Mouse (Mus musculus) embryonic fibroblast, embryonic 13.5 days (primary cell): ENCODE data around the gene Birc2. TPM values are rescaled to one million over a fixed set of nuclear protein-coding genes. Genes with fewer than 3 reads are reported as not detected.

Source experiments
- H3K27ac ChIP-seq: 2 replicates; pipeline ENCODE4 v1.5.1; 2012; ENCODE audit warnings: low read length, control low read depth, inconsistent platforms; ENCODE audit not compliant: insufficient read depth
- H3K4me1 ChIP-seq: 2 replicates; pipeline ENCODE4 v1.6.1; 2011; ENCODE audit warnings: low read length; ENCODE audit not compliant: control insufficient read depth, insufficient read depth
- H3K4me3 ChIP-seq: 2 replicates; pipeline ENCODE4 v1.5.1; 2011; ENCODE audit warnings: mild to moderate bottlenecking, control low read depth, low read length; ENCODE audit not compliant: insufficient read depth
- CTCF ChIP-seq: IDR thresholded peaks from 2 replicates; pipeline ENCODE4 v1.5.1; 2011; ENCODE audit warnings: mild to moderate bottlenecking, control low read depth, low read length, moderate library complexity, borderline replicate concordance; ENCODE audit not compliant: insufficient read depth
- POLR2A ChIP-seq: IDR thresholded peaks from 2 replicates; pipeline ENCODE4 v1.6.1; 2011; ENCODE audit warnings: low read depth, mild to moderate bottlenecking, control low read depth, low read length, moderate library complexity
- polyA plus RNA-seq: library from polyadenylated mRNA; stranded (reverse); fragments of >200 nt; gene quantifications from 2 replicates; pipeline ENCODE4 v1.2.4, GENCODE M21; 2011; ENCODE audit warnings: low read depth; ENCODE audit not compliant: missing spikeins, insufficient read length

The Birc2 gene
- polyA plus RNA-seq, 1 experiment, result 25.4 TPM

DNA sequence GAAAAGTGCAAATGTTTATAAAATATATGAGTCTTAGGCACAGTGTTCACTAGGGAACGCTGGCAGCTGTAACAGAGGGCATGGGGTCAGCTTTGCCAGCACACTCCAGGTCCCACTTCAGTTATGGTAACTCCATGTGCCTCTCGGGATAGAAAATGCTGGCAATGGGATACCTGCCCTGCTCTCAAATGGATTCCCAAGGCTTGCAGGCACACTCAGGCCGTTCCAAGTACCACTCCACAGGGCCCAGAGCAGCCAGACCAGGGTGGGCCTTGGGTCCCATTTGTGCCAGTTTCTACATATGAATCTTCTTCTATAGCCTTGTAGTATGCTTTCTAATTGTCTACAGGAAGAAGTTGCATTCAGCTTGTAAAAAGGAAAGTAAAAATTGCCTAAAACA is 51.5 kb downstream of the Birc2 start:
- H3K4me3 ChIP-seq, result no peak overlapping the region
- TF ChIP-seq CTCF (no peak), POLR2A (no peak)
- H3K27ac ChIP-seq, result no peak overlapping the region
- no peaks in the 10 kb centered on the region for H3K4me1 ChIP-seq

DNA sequence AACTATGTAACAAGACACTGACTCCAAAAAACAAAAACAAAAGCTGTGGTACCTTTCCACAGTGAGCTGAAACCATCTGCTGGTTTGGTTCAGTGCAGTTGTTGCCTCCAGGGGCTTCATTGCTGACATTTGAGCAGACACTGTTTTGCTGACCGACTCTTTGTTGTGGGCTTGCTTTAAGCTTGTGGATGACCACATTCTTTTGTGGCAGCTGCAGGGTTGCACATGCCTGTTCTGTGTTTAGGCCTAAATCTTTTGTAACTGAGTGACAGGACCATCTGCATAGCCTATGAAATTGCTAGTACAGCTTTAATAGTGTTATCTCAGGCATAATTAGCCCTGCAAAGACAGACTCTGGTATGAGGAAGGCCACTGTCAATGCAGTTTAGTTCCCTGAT is 52.2 kb downstream of the Birc2 start:
- H3K4me3 ChIP-seq, result no peak overlapping the region
- TF ChIP-seq POLR2A, result no peak
- no peak for TF ChIP-seq CTCF
- H3K27ac ChIP-seq, result no peak overlapping the region
- no peaks in the 10 kb centered on the region for H3K4me1 ChIP-seq

DNA sequence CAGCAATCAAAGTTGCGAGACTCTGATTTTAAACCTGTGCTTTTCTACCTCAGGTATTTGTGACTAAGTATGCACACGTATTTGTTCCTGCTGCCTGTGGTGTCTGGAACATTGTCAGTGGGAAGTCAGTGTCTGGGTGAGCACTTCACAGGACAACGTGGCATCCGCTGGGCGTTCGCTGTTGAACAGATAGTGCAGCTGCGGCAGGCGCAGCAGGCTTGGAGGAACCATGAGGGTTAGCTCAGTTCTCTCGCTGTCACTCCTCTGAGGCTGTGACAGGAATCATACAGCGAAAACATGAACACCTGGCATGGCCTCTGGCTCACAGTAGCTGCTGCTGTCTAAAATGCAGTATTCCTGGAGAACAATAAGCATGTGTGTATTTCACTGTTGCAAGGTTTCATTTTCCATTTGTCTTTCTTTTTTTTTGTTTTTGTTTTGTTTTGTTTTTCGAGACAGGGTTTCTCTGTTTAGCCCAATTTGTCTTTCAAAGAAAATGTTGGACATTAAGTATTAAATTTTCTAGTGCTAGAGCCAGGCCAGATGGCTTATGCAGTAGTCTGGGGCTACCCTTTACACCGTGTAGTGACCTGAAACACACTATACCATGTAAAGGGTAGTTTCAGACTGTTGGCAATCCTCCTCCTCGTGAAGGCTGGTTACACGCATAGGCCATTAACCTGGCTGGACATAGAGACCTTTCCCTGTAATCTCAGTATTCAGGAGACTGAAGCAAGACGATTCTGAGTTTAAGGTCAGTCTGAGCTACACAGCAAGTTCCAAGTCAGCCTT is 52.8 kb downstream of the Birc2 start:
- Histone ChIP-seq H3K27ac (no peak overlapping the region), H3K4me1 (no peaks in the 10 kb centered on the region), H3K4me3 (no peak overlapping the region)
- TF ChIP-seq CTCF, result no peak
- no peak for TF ChIP-seq POLR2A

DNA sequence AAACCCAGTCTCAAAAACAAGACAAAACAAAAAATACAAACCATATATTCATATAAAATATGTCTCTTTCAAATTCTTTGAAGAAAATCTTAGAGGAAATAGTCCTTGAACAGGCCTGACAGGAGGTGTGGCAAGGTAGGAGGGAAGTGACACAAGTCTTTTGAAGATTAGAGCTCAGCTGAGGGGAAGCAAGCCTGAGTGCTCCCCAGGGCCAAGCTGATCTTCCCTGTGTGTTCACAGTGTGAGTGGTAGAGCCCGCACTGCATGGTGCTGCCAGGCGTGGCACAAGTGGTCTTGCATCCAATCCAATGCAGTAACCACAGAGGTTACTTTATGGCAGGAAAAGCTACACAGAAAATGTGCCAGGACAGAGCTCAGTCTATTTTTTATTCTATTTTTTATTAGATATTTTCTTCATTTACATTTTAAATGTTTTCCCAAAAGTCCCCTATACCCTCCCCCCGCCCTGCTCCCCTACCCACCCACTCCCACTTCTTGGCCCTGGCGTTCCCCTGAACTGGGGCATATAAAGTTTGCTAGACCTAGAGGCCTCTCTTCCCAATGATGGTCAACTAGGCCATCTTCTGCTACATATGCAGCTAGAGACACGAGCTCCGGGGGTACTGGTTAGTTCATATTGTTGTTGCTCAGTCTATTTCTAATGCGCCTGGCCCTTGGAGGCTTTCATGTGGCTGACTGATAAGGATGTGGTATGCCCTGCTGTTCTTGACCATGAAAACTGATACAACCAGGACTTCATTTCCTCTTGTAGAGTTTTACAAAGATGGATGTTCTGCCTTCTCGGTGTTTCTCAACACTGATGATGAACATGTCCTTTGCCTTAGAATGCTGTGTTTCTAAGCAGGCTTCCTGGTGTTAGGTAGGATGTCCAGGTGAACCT is 56.4 kb downstream of the Birc2 start:
- H3K27ac ChIP-seq, result no peak overlapping the region
- no peak overlapping the region for H3K4me3 ChIP-seq
- H3K4me1 ChIP-seq, result no peaks in the 10 kb centered on the region
- TF ChIP-seq POLR2A, result no peak
- no peak for TF ChIP-seq CTCF

DNA sequence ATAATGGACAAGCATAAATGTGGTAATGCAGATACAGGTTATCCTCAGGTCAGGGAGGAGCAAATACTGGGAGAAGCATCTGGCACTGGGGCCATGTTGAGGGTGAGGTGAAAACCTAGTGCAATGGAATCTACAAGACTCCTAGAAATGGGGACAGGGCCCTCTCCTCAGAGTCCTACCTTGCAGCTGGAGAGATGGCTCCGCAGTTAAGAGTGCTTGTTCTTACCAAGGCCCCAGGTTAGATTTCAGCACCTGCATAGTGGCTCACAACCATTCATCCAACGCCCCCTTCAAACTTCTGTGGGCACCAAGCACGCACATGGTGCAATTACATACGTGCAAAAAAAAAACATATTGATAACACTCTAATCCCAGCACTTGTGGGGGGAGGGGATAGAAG is 57.1 kb downstream of the Birc2 start:
- Histone ChIP-seq H3K27ac (no peak overlapping the region), H3K4me3 (no peak overlapping the region), H3K4me1 (no peaks in the 10 kb centered on the region)
- TF ChIP-seq CTCF, result no peak
- TF ChIP-seq POLR2A, result no peak

DNA sequence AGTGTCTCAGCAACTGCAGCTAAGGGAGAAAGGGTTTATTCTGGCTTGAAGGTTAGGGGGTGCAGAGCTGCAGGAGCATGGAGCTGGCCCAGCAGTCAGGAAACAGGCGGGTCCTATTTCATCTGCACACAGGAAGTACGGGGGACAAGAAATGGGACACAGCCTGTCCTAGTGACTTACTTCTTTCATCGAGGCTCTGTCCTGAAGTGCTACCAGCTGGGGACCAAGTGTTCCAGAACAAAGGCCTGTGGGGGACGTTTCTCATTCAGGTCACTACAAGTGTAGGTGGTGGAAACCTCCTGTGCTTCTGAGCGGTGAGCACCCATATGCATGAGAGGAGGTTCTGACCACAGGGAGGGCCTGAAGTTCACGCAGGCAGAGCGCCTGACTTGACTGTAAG is 58.1 kb downstream of the Birc2 start:
- no peaks in the 10 kb centered on the region for H3K4me1 ChIP-seq
- TF ChIP-seq POLR2A (no peak), CTCF (no peak)
- no peak overlapping the region for H3K27ac ChIP-seq
- no peak overlapping the region for H3K4me3 ChIP-seq

DNA sequence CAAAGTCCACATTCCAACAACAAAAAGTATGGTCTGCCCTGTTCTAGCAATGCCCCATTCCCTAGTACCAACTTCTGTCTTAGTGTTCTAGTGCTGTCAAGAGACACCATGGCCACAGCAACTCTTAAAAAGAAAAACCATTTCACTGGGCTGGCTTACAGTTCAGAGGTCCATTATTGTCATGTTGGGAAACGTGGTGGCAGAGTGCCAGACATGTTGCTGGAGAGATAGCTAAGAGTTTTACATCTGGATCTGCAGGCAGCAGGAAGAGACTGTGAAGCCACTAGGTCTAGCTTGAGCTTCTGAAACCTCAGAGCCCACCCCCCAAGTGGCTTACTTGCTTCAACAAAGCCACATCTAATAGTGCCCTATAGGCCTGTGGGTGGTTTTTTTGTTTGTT is 59.2 kb downstream of the Birc2 start:
- TF ChIP-seq POLR2A (no peak), CTCF (no peak)
- Histone ChIP-seq H3K4me3 (no peak overlapping the region), H3K27ac (no peak overlapping the region), H3K4me1 (no peaks in the 10 kb centered on the region)

DNA sequence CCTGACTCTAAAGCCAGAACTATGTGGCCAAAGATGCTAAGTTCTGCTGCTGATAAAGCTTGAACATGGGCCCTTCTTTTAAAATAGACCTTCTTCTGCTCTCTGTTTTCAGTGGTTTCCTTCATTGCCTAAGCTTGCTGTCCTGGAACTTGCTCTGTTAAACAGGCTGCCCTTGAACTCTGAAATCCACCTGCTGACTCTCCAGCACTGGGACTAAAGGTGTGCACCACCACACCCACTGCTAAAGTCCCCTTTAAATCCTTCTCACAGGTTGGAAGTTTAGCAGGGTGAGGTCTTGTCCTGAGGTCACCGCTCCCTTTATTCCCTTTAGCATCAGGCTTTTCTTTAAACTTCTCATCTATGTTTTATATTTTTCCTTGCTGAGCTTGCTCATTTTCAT is 59.9 kb downstream of the Birc2 start:
- no peaks in the 10 kb centered on the region for H3K4me1 ChIP-seq
- no peak for TF ChIP-seq CTCF
- no peak overlapping the region for H3K4me3 ChIP-seq
- H3K27ac ChIP-seq, result no peak overlapping the region

DNA sequence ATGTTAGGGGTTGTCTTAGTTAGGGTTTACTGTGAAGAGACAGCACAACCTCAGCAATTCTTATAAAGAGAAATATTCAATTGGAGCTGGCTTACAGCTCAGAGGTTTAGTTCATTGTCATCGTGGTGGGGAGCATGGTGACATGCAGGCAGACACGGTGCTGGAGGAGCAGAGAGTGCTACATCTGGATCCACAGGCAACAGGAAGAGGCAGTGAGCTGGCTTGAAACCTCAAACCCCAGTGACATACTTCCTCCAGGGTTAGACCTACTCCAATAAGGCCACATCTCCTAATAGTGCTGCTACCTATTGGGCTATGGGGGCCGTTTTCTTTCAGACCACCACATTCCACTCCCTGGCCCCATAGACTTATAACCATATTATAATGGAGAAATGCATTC is 60.9 kb downstream of the Birc2 start:
- Histone ChIP-seq H3K4me3 (no peak overlapping the region), H3K27ac (no peak overlapping the region), H3K4me1 (no peaks in the 10 kb centered on the region)
- TF ChIP-seq CTCF, result no peak
- TF ChIP-seq POLR2A, result no peak

DNA sequence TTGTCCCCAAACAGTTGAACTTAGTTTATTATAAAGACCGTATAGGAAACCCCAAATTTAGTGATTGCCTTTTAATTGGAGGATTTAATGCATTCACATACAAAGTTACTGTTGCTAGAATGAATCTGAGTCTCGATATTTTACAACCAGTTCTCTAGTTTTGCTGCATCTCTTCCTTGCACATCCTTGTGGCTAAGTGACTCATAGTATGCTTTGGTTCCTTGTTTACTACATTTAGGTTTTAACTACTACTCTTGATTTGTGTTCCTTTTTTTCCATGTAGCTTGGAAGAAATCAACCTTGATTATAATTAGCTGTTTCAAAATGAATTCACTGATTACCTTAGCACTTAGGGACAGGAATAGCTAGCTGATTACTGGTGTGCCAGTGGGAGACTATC is 61.9 kb downstream of the Birc2 start:
- no peak for TF ChIP-seq POLR2A
- no peak for TF ChIP-seq CTCF
- Histone ChIP-seq H3K4me3 (no peak overlapping the region), H3K4me1 (no peaks in the 10 kb centered on the region), H3K27ac (no peak overlapping the region)
